Mouse (Mus musculus): ENCODE data around the gene Creb3l2.

DNA sequence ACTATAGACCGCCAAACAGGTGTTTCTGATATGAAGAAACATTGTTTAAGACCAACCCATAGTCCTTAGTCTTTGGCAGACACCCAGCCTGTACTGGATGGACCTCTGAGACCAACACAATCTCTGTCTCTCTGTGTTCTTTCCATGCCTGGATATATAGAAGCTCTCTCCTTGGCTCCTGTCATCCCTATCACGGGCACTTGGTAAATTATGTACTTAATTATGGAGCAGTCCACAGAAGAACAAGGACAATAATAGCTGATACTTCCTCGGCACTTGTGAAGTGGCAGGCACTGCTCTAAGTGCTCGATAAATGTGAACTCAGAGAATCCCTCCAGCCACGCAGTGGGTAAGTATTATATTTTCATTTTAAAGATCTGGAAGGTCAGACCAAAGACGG, 72.2 kb downstream of the Creb3l2 start:
- TF ChIP-seq CTCF (IDR thresholded peaks at IDR 0.05; ENCODE audit: extremely low read depth, insufficient read depth, insufficient read length, insufficient replicate concordance) (no peak), POLR2A (IDR thresholded peaks at IDR 0.05; ENCODE audit: low read depth, low read length) (no peak)
